Mouse (Mus musculus): ENCODE data around the gene Dync1li1.
"Not testable (repeated sequence)": the region's sequence is repeated elsewhere in the genome, so short reads cannot be mapped to it uniquely, and the experiment has no call there.

DNA sequence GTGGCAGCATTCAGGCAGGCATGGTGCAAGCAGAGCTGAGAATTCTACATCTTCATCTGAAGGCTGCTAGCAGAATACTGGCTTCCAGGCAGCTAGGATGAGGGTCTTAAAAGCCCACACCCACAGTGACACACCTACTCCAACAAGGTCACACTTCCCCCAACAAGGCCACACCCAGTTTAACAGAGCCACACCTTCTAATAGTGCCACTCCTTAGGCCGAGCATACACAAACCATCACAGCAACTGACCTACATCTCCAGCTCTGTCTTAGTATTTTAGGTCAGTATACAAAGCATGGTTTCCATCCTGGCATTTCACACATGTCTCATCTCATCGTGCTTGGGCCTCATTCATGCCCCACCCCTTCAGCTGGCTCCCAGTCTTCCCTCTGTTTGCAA is 39.8 kb downstream of the Dync1li1 start:
- not testable (repeated sequence) for TF ChIP-seq POLR2A (IDR thresholded peaks at IDR 0.05; ENCODE audit: borderline replicate concordance, insufficient read depth, low read length); CTCF (IDR thresholded peaks at IDR 0.05; ENCODE audit: borderline replicate concordance, insufficient read depth, low read depth, low read length)

All from cerebellum, adult 2 months (tissue).